Mouse (Mus musculus): Measurements from ENCODE around the gene C330007P06Rik. TPM values are rescaled to one million over a fixed set of nuclear protein-coding genes. Genes with fewer than 3 reads are reported as not detected.

The C330007P06Rik gene
- polyA plus RNA-seq, 1 experiment from 2014 or later, result 37.5 TPM

DNA sequence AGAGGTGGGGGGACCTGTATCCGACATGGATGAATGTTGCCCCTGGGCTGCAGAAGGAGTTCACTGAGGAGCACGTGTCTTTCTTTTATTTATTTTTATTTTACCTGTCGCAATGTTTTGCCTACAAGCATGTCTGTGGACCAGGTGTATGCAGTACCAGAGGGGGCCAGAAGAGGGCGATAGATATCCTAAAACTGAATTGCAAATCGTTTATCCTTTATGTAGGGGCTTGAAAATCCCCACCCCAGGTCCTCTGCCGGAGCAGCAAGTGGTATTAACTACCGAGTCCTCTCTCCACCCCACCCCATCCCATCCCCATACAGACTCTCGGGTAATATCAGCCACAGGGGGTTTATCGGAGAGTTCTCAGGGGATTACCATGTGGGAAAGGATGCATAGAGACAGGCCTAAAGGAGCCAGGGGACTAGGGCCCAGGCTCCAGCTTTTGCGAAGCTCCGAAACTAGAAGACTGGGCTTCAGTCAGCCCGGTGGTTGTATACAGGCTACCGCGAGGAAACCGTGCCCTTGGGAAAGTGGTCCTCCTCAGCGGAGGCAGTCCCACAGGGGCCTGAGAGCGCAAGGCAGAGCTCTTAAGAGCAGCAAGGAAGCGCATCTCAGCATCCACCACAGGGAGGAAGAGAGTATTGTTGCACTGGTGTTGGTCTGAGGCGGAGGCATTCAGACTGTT is 40.4 kb downstream of the C330007P06Rik start:
- ATAC-seq (ENCODE audit: insufficient number of reproducible peaks, insufficient read depth, low FRiP score, low TSS enrichment, low read depth), result no peak
- H3K27ac ChIP-seq, result no peak overlapping the region

DNA sequence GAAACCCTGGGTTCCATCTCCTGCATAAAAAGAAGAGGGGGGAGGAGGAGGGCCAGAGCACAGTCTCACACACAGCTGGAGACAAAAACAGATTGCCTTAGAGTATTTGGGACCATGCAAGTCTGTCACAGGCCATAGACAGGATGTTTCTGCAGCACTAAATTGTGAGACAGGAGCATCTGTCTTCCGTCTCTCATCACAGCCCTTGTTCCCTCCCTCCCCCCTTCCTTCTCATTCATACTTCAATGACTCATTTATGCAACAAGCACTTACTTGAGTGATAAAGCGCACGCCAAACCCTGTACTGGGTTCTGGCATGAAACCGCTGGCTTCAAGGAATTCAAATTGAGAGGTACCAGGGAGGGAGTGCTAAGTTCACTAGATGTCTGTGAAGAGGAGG is 42.3 kb downstream of the C330007P06Rik start:
- WGBS, result 73% methylated on average over 4 of the region's 4 CpGs

More for the DNA sequence above, 40.4 kb downstream of the C330007P06Rik start:
- H3K4me3 ChIP-seq, result peak overlapping the region; percentile 30
- H3K9me3 ChIP-seq, result no peaks in the 10 kb centered on the region
- H3K9ac ChIP-seq, result peak overlapping the region; percentile 32; the same call in 1 of the 2 replicates
- H3K27me3 ChIP-seq, result no peaks in the 10 kb centered on the region
- H3K4me2 ChIP-seq, result peak overlapping the region; percentile 54
- 27% methylated on average over 19 of the region's 19 CpGs for WGBS
- no peaks in the 10 kb centered on the region for H3K4me1 ChIP-seq
- H3K36me3 ChIP-seq, result no peaks in the 10 kb centered on the region

DNA sequence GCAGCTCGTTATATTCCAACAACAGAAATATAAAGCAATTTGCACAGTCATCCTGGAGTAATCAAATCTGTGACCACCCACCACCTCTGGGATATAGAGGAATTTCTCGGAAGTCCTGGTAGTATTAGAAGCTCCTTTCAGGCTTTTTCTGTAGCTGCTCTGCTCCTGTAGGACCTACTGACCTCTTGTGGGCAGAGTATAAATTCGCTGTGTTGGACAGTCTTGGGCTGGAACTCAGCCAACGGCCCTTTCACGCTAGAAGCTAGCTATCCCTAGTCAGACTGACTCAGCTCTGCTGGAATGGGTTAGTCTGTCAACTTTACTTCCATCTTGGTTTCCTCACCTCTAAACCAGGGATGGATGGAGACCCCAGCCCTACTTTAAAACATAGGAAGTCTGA is 43.6 kb downstream of the C330007P06Rik start:
- no peaks in the 10 kb centered on the region for H3K9me3 ChIP-seq
- H3K4me2 ChIP-seq, result no peak overlapping the region
- H3K4me3 ChIP-seq, result no peak overlapping the region
- H3K9ac ChIP-seq, result no peak overlapping the region
- no peak overlapping the region for H3K27ac ChIP-seq
- no peaks in the 10 kb centered on the region for H3K4me1 ChIP-seq
- ATAC-seq (ENCODE audit: insufficient number of reproducible peaks, insufficient read depth, low FRiP score, low TSS enrichment, low read depth), result no peak
- no peaks in the 10 kb centered on the region for H3K36me3 ChIP-seq
- whole genome bisulfite sequencing, result 45% methylated on average over 5 of the region's 5 CpGs
- no peaks in the 10 kb centered on the region for H3K27me3 ChIP-seq

More for the DNA sequence above, 42.3 kb downstream of the C330007P06Rik start:
- Histone ChIP-seq H3K4me3 (no peak overlapping the region), H3K9ac (no peak overlapping the region), H3K27me3 (no peaks in the 10 kb centered on the region), H3K36me3 (no peaks in the 10 kb centered on the region), H3K4me1 (no peaks in the 10 kb centered on the region), H3K9me3 (no peaks in the 10 kb centered on the region), H3K4me2 (no peak overlapping the region), H3K27ac (no peak overlapping the region)
- no peak for ATAC-seq (ENCODE audit: insufficient number of reproducible peaks, insufficient read depth, low FRiP score, low TSS enrichment, low read depth)

DNA sequence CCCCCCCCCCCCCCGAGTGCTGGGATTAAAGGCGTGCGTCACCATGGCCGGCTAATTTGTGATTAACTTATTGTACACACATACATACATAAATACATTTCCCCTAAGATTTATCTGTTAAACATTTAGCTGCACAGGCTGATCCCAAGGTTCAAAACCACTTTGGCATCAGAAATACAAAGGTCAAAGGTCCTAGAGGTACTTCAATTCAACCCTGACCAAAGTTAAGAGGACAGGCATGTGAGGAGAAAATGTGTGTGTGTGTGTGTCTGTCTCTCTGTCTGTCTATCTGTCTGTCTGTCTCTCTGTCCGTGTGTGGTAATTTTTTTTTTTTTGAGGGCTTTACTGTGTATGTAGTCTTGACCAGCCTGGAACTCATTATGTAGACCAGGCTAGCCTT is 47.0 kb downstream of the C330007P06Rik start:
- Histone ChIP-seq H3K9ac (no peak overlapping the region), H3K36me3 (no peaks in the 10 kb centered on the region), H3K27ac (no peak overlapping the region), H3K4me1 (no peaks in the 10 kb centered on the region), H3K9me3 (no peaks in the 10 kb centered on the region), H3K27me3 (no peaks in the 10 kb centered on the region), H3K4me2 (no peak overlapping the region), H3K4me3 (no peak overlapping the region)
- WGBS, result 76% methylated on average over 5 of the region's 5 CpGs
- no peak for ATAC-seq (ENCODE audit: insufficient number of reproducible peaks, insufficient read depth, low FRiP score, low TSS enrichment, low read depth)

DNA sequence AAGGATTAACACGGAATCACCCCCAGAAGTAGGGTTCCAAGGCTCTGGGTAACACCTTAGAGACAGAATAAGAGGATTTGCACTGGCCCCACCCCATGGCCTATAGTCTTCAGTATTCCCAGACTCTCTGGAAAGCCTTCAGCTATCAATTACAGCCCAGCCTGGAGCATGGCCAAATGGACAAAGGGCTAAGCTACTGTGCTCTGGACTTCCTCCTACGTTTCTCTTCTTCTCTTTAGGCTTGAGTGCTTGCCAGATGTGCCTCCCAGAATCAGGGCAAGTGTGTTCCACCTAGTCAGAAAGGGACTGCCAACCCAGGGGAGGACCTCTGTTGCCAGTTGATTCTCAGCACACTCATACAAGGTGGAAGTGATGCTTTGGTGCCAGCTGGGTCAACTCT is 48.9 kb downstream of the C330007P06Rik start:
- H3K4me1 ChIP-seq, result no peaks in the 10 kb centered on the region
- no peak overlapping the region for H3K27ac ChIP-seq
- no peak overlapping the region for H3K4me2 ChIP-seq
- WGBS, result 51% methylated on average over 2 of the region's 2 CpGs
- no peaks in the 10 kb centered on the region for H3K9me3 ChIP-seq
- no peak for ATAC-seq (ENCODE audit: insufficient number of reproducible peaks, insufficient read depth, low FRiP score, low TSS enrichment, low read depth)
- H3K4me3 ChIP-seq, result no peak overlapping the region
- no peaks in the 10 kb centered on the region for H3K27me3 ChIP-seq
- H3K36me3 ChIP-seq, result no peaks in the 10 kb centered on the region
- no peak overlapping the region for H3K9ac ChIP-seq

DNA sequence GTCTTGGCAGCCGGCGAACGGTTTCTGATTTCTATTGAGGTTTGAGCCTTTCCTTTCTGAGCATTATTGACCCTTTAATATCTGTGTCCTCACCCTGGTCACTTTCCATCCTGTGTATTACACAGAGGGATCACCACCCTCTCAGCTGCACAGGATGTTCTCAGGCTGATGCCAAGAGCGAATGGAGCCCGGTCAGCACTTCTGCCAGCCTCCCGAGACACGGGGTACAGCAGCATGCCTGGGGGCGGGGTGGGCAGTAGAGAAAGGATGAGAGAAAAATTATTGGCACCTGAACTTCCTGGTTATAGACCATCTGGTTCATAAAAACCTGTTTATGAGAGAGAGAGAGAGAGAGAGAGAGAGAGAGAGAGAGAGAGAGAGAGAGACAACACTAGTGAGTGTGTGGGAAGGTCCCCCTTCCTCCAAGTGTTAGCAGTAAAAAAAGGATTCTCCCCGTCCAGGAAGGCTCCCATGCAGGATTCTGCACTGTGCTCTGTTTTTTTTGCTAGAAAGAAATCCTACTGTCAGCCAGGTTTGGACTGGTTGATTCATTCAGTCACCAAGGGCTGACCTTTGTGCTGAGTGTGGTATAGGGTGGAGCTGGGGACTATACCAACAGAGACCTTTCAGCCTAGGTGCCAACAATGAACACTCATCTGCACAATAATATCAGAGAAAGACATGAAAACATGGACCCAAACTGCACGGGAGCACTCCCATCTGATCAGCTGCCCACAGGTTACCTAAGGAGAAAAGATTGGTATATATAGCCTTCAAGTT is 49.8 kb downstream of the C330007P06Rik start:
- Histone ChIP-seq H3K9me3 (no peaks in the 10 kb centered on the region), H3K4me1 (no peaks in the 10 kb centered on the region), H3K36me3 (no peaks in the 10 kb centered on the region), H3K4me2 (no peak overlapping the region), H3K27ac (no peak overlapping the region), H3K27me3 (no peaks in the 10 kb centered on the region), H3K9ac (no peak overlapping the region), H3K4me3 (no peak overlapping the region)
- ATAC-seq (ENCODE audit: insufficient number of reproducible peaks, insufficient read depth, low FRiP score, low TSS enrichment, low read depth), result no peak
- WGBS, result 80% methylated on average over 10 of the region's 10 CpGs

DNA sequence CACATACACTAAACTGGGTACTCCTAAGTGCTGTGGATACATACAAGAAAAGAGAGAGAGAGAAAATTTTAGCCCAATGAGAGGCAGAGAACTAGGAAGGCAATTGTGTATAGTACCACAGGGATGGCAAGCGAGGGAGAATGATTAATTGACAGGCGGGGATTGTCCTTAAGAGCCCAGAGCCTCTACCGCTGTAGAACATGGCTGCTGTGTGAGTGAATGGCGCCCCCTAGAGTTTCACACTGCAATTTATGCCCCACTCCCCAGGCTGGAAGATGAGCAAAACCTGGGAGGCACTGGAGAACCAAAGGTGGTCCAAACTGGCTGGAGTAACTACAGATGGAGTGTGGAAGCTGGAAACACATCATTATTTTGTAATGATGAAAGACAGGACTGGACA is 53.7 kb downstream of the C330007P06Rik start:
- Histone ChIP-seq H3K4me1 (no peaks in the 10 kb centered on the region), H3K27ac (no peak overlapping the region), H3K4me3 (no peak overlapping the region), H3K27me3 (no peaks in the 10 kb centered on the region), H3K9me3 (no peaks in the 10 kb centered on the region), H3K36me3 (no peaks in the 10 kb centered on the region), H3K9ac (no peak overlapping the region), H3K4me2 (no peak overlapping the region)
- no peak for ATAC-seq (ENCODE audit: insufficient number of reproducible peaks, insufficient read depth, low FRiP score, low TSS enrichment, low read depth)
- 21% methylated on average over 4 of the region's 4 CpGs for WGBS

DNA sequence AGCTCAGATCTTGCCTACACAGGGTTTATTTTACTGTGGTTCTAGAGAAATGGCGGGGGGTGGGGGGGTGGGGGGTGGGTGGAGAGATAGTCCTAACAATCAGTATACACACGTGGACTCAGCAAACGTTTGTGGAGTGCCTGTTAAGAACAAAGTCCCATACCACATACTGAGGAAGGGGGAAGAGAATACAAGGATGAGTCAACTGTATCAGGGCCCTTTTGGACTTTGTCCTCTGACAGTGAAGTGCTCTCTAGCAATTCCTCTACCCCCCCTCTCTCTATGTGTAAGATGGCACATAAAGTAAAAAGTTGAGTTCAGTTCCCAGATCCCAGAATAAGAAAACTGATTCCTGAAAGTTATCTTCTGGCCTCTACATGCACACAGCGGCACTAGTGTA is 54.3 kb downstream of the C330007P06Rik start:
- H3K9ac ChIP-seq, result no peak overlapping the region
- H3K27ac ChIP-seq, result no peak overlapping the region
- H3K9me3 ChIP-seq, result no peaks in the 10 kb centered on the region
- no peak overlapping the region for H3K4me3 ChIP-seq
- no peaks in the 10 kb centered on the region for H3K27me3 ChIP-seq
- no peak for ATAC-seq (ENCODE audit: insufficient number of reproducible peaks, insufficient read depth, low FRiP score, low TSS enrichment, low read depth)
- H3K4me1 ChIP-seq, result no peaks in the 10 kb centered on the region
- H3K4me2 ChIP-seq, result no peak overlapping the region
- 57% methylated on average over 4 of the region's 4 CpGs for WGBS
- no peaks in the 10 kb centered on the region for H3K36me3 ChIP-seq

DNA sequence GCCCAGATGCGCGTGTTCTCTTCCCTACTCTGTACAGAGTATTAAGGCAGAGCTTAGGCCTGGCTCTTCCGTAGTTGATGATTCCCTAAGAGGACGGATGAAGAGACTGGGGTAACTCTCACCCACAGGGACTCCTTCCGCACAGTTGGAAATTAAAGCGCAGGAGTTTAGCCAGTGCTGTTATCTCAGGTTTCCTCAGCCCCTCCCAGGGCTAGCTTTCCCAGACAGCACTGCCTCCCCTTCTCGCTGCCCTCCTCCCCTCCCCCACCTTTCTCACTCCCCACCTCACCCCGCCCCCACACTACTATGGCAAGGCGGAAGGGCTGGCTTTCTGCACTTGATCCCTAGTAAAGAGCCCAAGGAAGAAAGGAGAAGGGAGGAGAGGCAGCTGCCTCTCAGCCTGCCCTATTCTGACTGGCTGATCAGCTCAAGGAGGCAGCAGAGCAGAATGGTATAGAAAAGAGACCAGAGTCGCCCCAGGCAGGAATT is 56.9 kb downstream of the C330007P06Rik start:
- Histone ChIP-seq H3K4me2 (peak overlapping the region; percentile 55), H3K9me3 (no peaks in the 10 kb centered on the region), H3K36me3 (no peaks in the 10 kb centered on the region), H3K27me3 (no peaks in the 10 kb centered on the region), H3K4me3 (peak overlapping the region; percentile 21), H3K27ac (peak overlapping the region; percentile 55; the same call in 1 of the 2 replicates), H3K9ac (0 out of 2 replicates have a peak overlapping the region, but pooled peaks have one; percentile 44), H3K4me1 (no peaks in the 10 kb centered on the region)
- ATAC-seq (ENCODE audit: insufficient number of reproducible peaks, insufficient read depth, low FRiP score, low TSS enrichment, low read depth), result peak; percentile 75
- 15% methylated on average over 10 of the region's 10 CpGs for WGBS

DNA sequence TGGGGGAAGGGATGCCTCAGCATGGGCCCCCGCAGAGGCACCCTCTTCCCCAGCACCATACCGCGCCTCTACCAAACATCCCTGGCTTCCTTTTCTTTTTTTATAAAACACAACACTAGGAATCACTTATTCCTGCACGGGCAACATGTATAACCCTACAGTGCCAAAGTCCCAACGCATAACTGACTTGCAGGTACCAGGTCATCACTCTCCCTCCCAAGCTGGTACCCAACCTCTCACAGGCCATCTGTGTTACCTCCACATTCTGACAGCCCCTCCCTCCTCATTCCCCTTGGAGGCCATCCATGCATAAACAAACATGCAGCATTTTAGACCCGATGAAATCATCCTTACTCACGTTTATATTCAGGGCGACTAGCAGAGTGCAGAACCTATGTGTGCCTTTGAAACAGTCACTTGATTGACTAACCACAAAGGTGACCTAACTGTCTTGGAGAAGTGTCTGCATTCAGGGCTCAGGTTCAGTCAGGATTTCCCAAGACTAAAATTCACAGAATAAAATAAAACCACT is 57.5 kb downstream of the C330007P06Rik start:
- ATAC-seq (ENCODE audit: insufficient number of reproducible peaks, insufficient read depth, low FRiP score, low TSS enrichment, low read depth), result no peak
- no peaks in the 10 kb centered on the region for H3K4me1 ChIP-seq
- peak overlapping the region; percentile 55 for H3K4me2 ChIP-seq
- no peaks in the 10 kb centered on the region for H3K36me3 ChIP-seq
- H3K9me3 ChIP-seq, result no peaks in the 10 kb centered on the region
- H3K27ac ChIP-seq, result no peak overlapping the region
- peak overlapping the region; percentile 21 for H3K4me3 ChIP-seq
- WGBS, result 36% methylated on average over 8 of the region's 8 CpGs
- no peaks in the 10 kb centered on the region for H3K27me3 ChIP-seq
- H3K9ac ChIP-seq, result no peak overlapping the region

DNA sequence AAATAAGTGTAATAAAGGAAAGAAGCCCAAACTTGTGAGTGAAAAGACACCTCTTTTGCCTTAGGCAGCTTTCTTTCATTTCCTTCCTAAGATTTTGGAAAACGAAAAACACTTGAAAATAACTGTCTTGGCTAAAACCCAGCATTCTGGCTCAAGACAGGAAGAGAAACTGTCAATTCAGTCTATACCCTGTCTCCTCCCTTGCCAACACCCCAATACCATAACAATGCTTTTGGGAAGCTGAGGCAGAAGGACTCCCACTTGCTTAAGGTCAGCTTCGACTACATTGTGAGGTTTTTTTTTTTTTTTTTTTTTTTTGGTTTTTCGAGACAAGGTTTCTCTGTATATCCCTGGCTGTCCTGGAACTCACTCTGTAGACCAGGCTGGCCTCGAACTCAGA is 58.5 kb downstream of the C330007P06Rik start:
- H3K4me1 ChIP-seq, result no peaks in the 10 kb centered on the region
- H3K4me2 ChIP-seq, result no peak overlapping the region
- no peaks in the 10 kb centered on the region for H3K36me3 ChIP-seq
- no peaks in the 10 kb centered on the region for H3K27me3 ChIP-seq
- no peak overlapping the region for H3K9ac ChIP-seq
- no peak overlapping the region for H3K27ac ChIP-seq
- no peak overlapping the region for H3K4me3 ChIP-seq
- H3K9me3 ChIP-seq, result no peaks in the 10 kb centered on the region
- ATAC-seq (ENCODE audit: insufficient number of reproducible peaks, insufficient read depth, low FRiP score, low TSS enrichment, low read depth), result no peak
- WGBS, result 77% methylated on average over 4 of the region's 4 CpGs

Measured in embryonic facial prominence, embryonic 13.5 days (tissue).